Mouse (Mus musculus): ENCODE measurements around the gene Foxl1. TPM values are rescaled to one million over a fixed set of nuclear protein-coding genes. Genes with fewer than 3 reads are reported as not detected.

Gene Foxl1
- polyA plus RNA-seq, 1 experiment from 2014 or later, result 3.3 TPM

DNA sequence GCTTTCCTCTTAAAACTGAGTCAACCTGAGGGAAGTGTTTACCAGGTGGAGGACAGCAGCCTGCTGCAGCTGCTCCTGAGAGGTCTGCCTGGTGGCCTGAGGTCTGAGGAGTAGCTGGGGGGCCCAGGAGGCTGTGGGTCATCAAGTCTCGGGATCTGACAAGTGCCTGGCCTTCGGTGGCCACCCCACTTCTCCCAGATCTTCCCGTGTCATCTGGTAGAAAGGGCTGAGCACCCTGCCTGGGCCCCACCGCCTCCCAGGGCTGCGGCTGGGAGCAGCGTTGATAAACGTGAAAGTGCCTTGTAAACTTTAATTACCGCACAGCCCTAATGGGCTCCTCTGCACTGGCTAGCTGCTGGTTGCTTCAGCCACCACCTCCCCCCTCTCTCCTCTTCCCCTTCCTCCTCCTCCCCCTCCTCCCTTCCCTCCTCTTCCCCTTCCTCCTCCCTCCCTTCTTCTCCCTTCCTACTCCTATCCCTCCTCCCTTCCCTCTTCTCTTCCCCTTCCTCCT, 20.9 kb downstream of the Foxl1 start:
- 9% methylated on average over 8 of the region's 8 CpGs for WGBS
- Histone ChIP-seq H3K4me3 (ENCODE audit: low read length) (no peak overlapping the region), H3K9me3 (ENCODE audit: control insufficient read depth, low read length) (no peaks in the 10 kb centered on the region), H3K4me2 (ENCODE audit: low read depth, low read length) (no peak overlapping the region), H3K36me3 (ENCODE audit: control insufficient read depth, insufficient read depth, low read length) (no peaks in the 10 kb centered on the region), H3K4me1 (replicated peaks; ENCODE audit: control insufficient read depth, insufficient read depth, low read length) (no peaks in the 10 kb centered on the region), H3K27me3 (ENCODE audit: control insufficient read depth, insufficient read depth, low read depth, low read length) (peaks cover 7% of the 10 kb centered on the region; the same call in 1 of the 2 replicates), H3K9ac (ENCODE audit: low read length) (no peak overlapping the region), H3K27ac (ENCODE audit: low read length) (no peak overlapping the region)
- ATAC-seq (ENCODE audit: low read depth), result no peak

- Histone ChIP-seq H3K36me3 (ENCODE audit: control insufficient read depth, insufficient read depth, low read length) (no peaks in the 10 kb centered on the region), H3K9me3 (ENCODE audit: control insufficient read depth, low read length) (no peaks in the 10 kb centered on the region), H3K4me1 (replicated peaks; ENCODE audit: control insufficient read depth, insufficient read depth, low read length) (no peaks in the 10 kb centered on the region), H3K27me3 (ENCODE audit: control insufficient read depth, insufficient read depth, low read depth, low read length) (peaks cover 7% of the 10 kb centered on the region; the same call in 1 of the 2 replicates), H3K9ac (ENCODE audit: low read length) (no peak overlapping the region), H3K4me3 (ENCODE audit: low read length) (no peak overlapping the region), H3K27ac (ENCODE audit: low read length) (peak overlapping the region; percentile 13; the same call in 1 of the 2 replicates), H3K4me2 (ENCODE audit: low read depth, low read length) (no peak overlapping the region)
- peak; percentile 93 for ATAC-seq (ENCODE audit: low read depth)
- 34% methylated on average over 12 of the region's 12 CpGs for WGBS
Observed at GRCm38 (mm10) chr8:121152394-121152793, 24.7 kb downstream of the Foxl1 start.

- Histone ChIP-seq H3K27me3 (ENCODE audit: control insufficient read depth, insufficient read depth, low read depth, low read length) (no peaks in the 10 kb centered on the region; the same call in 1 of the 2 replicates), H3K9me3 (ENCODE audit: control insufficient read depth, low read length) (no peaks in the 10 kb centered on the region), H3K4me1 (replicated peaks; ENCODE audit: control insufficient read depth, insufficient read depth, low read length) (no peaks in the 10 kb centered on the region), H3K36me3 (ENCODE audit: control insufficient read depth, insufficient read depth, low read length) (no peaks in the 10 kb centered on the region), H3K9ac (ENCODE audit: low read length) (no peak overlapping the region), H3K27ac (ENCODE audit: low read length) (no peak overlapping the region), H3K4me3 (ENCODE audit: low read length) (no peak overlapping the region), H3K4me2 (ENCODE audit: low read depth, low read length) (no peak overlapping the region)
- ATAC-seq (ENCODE audit: low read depth), result no peak
- WGBS, result 84% methylated on average over 7 of the region's 7 CpGs
Observed at GRCm38 (mm10) chr8:121156990-121157491, 29.3 kb downstream of the Foxl1 start.

DNA sequence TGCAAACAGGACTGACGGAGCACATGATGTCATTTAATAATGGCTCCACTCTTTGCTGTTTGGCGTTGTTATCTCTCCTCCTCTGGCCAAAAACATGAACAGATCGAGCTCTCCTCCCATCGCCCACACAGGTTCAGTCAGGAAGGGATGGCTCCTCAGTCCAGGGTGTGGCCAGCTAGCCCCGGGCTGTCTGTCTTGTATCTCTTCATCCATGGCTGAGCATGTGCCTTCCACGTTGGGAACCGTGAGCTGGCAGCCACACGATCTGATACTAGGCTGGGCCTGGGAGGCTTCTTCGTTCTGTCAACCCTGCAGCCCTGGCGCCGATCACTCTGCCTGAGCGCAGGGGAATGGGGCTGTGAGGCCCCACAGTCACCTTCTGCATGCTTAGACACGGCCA, 31.1 kb downstream of the Foxl1 start:
- H3K9ac ChIP-seq (ENCODE audit: low read length), result no peak overlapping the region
- H3K4me2 ChIP-seq (ENCODE audit: low read depth, low read length), result no peak overlapping the region
- peaks cover 8% of the 10 kb centered on the region for H3K4me1 ChIP-seq (replicated peaks; ENCODE audit: control insufficient read depth, insufficient read depth, low read length)

DNA sequence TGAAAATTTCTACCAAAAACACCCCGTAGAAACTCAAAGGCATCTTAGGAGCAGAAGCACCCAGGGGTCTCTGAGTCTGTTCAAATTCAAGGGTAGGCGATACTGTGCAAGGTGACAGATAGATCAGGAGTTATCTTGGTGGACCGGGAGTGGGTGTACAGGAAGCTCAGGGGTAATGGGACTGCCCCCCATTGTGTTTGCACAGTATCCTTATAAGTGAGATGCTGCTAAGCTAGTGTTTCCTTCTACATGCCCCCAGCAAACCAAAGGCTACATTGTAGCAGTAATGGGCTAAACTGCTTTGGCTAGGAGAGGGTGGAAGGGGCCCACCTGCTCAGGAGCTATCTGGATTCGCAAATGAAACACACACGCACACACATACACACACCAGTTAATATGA, 33.7 kb downstream of the Foxl1 start:
- no peak for ATAC-seq (ENCODE audit: low read depth)
- 77% methylated on average over 5 of the region's 5 CpGs for WGBS

More for the DNA sequence above, 31.1 kb downstream of the Foxl1 start:
- Histone ChIP-seq H3K9me3 (ENCODE audit: control insufficient read depth, low read length) (no peaks in the 10 kb centered on the region), H3K27me3 (ENCODE audit: control insufficient read depth, insufficient read depth, low read depth, low read length) (no peaks in the 10 kb centered on the region; the same call in 1 of the 2 replicates), H3K27ac (ENCODE audit: low read length) (no peak overlapping the region), H3K4me3 (ENCODE audit: low read length) (no peak overlapping the region), H3K36me3 (ENCODE audit: control insufficient read depth, insufficient read depth, low read length) (no peaks in the 10 kb centered on the region)
- no peak for ATAC-seq (ENCODE audit: low read depth)
- WGBS, result 61% methylated on average over 13 of the region's 13 CpGs

DNA sequence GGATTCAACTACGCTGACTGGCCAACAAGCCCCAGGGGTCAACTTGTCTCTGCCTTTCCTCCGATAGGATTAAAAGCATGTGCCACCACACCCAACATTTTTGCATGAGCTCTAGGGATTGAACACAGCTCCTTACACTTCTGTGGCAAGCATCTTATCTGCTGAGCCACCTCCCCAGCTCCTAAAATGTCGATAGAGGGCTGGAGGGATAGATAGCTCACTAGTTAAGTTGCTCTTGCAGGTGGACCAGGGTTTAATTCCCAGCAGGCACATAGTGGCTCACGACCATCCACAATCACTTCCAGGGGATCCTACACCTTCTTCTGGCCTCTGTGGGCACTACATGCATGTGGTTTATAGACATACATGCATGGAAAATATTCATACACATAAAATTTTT, 34.7 kb downstream of the Foxl1 start:
- H3K9ac ChIP-seq (ENCODE audit: low read length), result no peak overlapping the region
- 71% methylated on average over 4 of the region's 4 CpGs for WGBS
- no peaks in the 10 kb centered on the region; the same call in 1 of the 2 replicates for H3K27me3 ChIP-seq (ENCODE audit: control insufficient read depth, insufficient read depth, low read depth, low read length)
- no peak for ATAC-seq (ENCODE audit: low read depth)
- no peaks in the 10 kb centered on the region for H3K36me3 ChIP-seq (ENCODE audit: control insufficient read depth, insufficient read depth, low read length)
- peaks cover 15% of the 10 kb centered on the region for H3K4me1 ChIP-seq (replicated peaks; ENCODE audit: control insufficient read depth, insufficient read depth, low read length)
- no peaks in the 10 kb centered on the region for H3K9me3 ChIP-seq (ENCODE audit: control insufficient read depth, low read length)
- H3K4me3 ChIP-seq (ENCODE audit: low read length), result no peak overlapping the region
- no peak overlapping the region for H3K4me2 ChIP-seq (ENCODE audit: low read depth, low read length)
- no peak overlapping the region for H3K27ac ChIP-seq (ENCODE audit: low read length)

More for the DNA sequence above, 33.7 kb downstream of the Foxl1 start:
- Histone ChIP-seq H3K27me3 (ENCODE audit: control insufficient read depth, insufficient read depth, low read depth, low read length) (no peaks in the 10 kb centered on the region; the same call in 1 of the 2 replicates), H3K27ac (ENCODE audit: low read length) (no peak overlapping the region), H3K36me3 (ENCODE audit: control insufficient read depth, insufficient read depth, low read length) (no peaks in the 10 kb centered on the region), H3K4me1 (replicated peaks; ENCODE audit: control insufficient read depth, insufficient read depth, low read length) (peaks cover 15% of the 10 kb centered on the region), H3K9ac (ENCODE audit: low read length) (no peak overlapping the region), H3K4me3 (ENCODE audit: low read length) (no peak overlapping the region), H3K9me3 (ENCODE audit: control insufficient read depth, low read length) (no peaks in the 10 kb centered on the region), H3K4me2 (ENCODE audit: low read depth, low read length) (no peak overlapping the region)

DNA sequence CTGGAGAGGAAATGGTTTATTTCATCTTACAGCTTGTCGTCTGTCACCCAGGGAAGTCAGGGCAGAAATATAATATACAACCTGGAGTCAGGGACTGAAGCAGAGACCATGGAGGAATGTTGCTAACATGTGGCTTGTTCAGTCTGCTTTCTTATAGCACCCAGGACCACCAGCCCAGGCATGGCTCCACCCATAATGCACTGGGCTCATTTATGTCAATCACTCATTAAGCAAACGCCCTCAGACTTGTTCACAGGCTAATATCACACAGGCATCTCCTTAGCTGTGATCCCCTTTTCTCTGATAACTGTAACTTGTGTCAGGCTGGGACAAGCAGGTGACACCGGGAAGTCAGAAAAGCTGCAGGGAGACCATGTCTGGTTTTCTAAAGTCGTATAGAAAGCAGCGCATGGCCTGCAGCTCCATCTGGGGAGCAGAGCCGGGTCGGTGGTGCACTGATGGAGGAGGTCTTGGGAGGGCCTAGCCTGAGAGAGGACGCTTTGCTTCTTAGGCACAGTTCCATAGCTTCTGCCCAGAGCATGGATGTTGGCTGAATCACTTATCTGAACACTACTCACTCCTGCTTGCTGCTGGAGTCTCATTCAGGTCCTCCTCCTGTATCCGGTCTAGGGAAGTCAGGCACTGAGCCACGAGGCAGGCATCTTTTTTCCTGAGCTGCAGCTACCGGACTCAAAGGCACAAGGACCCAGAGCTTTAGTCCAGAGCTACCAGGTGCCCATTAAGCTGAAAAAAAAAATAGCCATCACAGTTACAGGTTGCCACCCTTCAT, 35.4 kb downstream of the Foxl1 start:
- WGBS, result 53% methylated on average over 11 of the region's 11 CpGs
- Histone ChIP-seq H3K9me3 (ENCODE audit: control insufficient read depth, low read length) (no peaks in the 10 kb centered on the region), H3K36me3 (ENCODE audit: control insufficient read depth, insufficient read depth, low read length) (no peaks in the 10 kb centered on the region), H3K4me2 (ENCODE audit: low read depth, low read length) (no peak overlapping the region), H3K4me3 (ENCODE audit: low read length) (no peak overlapping the region), H3K27ac (ENCODE audit: low read length) (no peak overlapping the region), H3K9ac (ENCODE audit: low read length) (no peak overlapping the region), H3K4me1 (replicated peaks; ENCODE audit: control insufficient read depth, insufficient read depth, low read length) (peaks cover 15% of the 10 kb centered on the region), H3K27me3 (ENCODE audit: control insufficient read depth, insufficient read depth, low read depth, low read length) (no peaks in the 10 kb centered on the region; the same call in 1 of the 2 replicates)
- no peak for ATAC-seq (ENCODE audit: low read depth)

DNA sequence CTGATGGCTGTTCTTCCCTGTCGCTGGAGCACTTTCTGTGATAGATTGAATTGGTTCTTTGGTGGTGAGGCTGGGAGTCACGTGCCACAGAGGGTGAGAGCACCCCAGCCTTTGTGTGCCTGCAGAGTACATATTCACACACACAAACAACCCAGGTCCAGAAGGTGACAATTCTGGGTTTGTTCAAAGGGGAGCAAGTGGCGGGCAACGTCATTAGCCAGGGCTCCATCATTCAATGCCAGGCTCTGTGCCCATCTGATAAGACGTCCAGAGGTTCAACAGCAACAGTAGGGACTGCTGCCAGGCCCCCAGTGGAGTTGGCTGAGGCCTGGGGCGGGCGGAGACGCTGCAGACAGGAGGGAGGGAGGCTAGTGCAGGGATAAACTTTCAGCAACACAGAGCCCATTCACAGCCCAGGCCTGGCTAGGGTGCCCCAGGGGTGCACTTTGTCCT, 36.3 kb downstream of the Foxl1 start:
- Histone ChIP-seq H3K27me3 (ENCODE audit: control insufficient read depth, insufficient read depth, low read depth, low read length) (no peaks in the 10 kb centered on the region; the same call in 1 of the 2 replicates), H3K9me3 (ENCODE audit: control insufficient read depth, low read length) (no peaks in the 10 kb centered on the region), H3K4me3 (ENCODE audit: low read length) (no peak overlapping the region), H3K36me3 (ENCODE audit: control insufficient read depth, insufficient read depth, low read length) (no peaks in the 10 kb centered on the region), H3K9ac (ENCODE audit: low read length) (no peak overlapping the region), H3K27ac (ENCODE audit: low read length) (peak overlapping the region; percentile 11), H3K4me1 (replicated peaks; ENCODE audit: control insufficient read depth, insufficient read depth, low read length) (peaks cover 15% of the 10 kb centered on the region), H3K4me2 (ENCODE audit: low read depth, low read length) (0 out of 2 replicates have a peak overlapping the region, but pooled peaks have one; percentile 2)
- ATAC-seq (ENCODE audit: low read depth), result peak; percentile 91
- WGBS, result 17% methylated on average over 8 of the region's 8 CpGs

GRCm38 (mm10) chr8:121168033-121168432, 40.3 kb downstream of the Foxl1 start:
- H3K9me3 ChIP-seq (ENCODE audit: control insufficient read depth, low read length), result no peaks in the 10 kb centered on the region
- H3K4me3 ChIP-seq (ENCODE audit: low read length), result no peak overlapping the region
- H3K9ac ChIP-seq (ENCODE audit: low read length), result no peak overlapping the region
- H3K4me2 ChIP-seq (ENCODE audit: low read depth, low read length), result no peak overlapping the region
- peaks cover 27% of the 10 kb centered on the region for H3K4me1 ChIP-seq (replicated peaks; ENCODE audit: control insufficient read depth, insufficient read depth, low read length)
- ATAC-seq (ENCODE audit: low read depth), result no peak
- no peaks in the 10 kb centered on the region for H3K36me3 ChIP-seq (ENCODE audit: control insufficient read depth, insufficient read depth, low read length)
- WGBS, result 52% methylated on average over 5 of the region's 5 CpGs
- H3K27me3 ChIP-seq (ENCODE audit: control insufficient read depth, insufficient read depth, low read depth, low read length), result no peaks in the 10 kb centered on the region
- H3K27ac ChIP-seq (ENCODE audit: low read length), result no peak overlapping the region
